Mouse (Mus musculus): ENCODE data around the gene Mpz.

DNA sequence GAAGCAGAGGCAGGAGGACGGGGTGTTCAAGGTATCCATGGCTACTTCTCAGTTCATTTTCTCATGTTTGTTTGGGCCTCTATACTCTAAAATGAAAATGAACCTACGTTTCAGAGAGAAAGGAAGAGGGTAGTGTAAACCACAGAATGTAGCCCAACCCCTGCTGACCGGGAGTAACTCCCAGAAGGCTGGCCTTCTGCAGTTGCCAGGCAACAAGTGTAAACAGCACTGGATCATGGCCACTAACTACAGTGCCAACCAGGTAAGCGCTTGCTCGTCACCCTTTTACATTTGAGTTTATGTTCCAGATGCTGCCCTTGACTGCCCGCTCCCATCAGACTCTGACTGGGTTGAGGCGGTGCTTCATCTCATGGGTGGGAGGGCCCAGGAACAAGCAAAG, 27.6 kb upstream of the Mpz start:
- TF ChIP-seq POLR2A (IDR thresholded peaks at IDR 0.05; ENCODE audit: low read depth, low read length), result no peak
- no peak for TF ChIP-seq CTCF (IDR thresholded peaks at IDR 0.05; ENCODE audit: borderline replicate concordance, insufficient read depth, low read length)

Measured in embryonic fibroblast, embryonic 13.5 days (primary cell).